Mouse (Mus musculus) hindbrain, embryonic 16.5 days (tissue): ENCODE results near the gene Pgam2. TPM values are rescaled to one million over a fixed set of nuclear protein-coding genes. Genes with fewer than 3 reads are reported as not detected.

ENCODE experiments used
- ATAC-seq: fragments of 200-750 bp; cut with Nextera tagmentation; 2 replicates; pipeline ENCODE4 v1.8.0; 2017; ENCODE audit warnings: moderate TSS enrichment, moderate library complexity
- H3K27ac ChIP-seq: fragments of 300-500 bp; sonication (generic); 2 replicates; pipeline ENCODE4 v1.5.1; 2014; ENCODE audit warnings: low read depth, mild to moderate bottlenecking, control low read depth, low read length, moderate library complexity
- H3K27me3 ChIP-seq: fragments of 300-500 bp; sonication (generic); replicated peaks from 2 replicates; pipeline ENCODE4 v1.6.1; 2014; ENCODE audit warnings: low read length; ENCODE audit not compliant: control insufficient read depth, insufficient read depth
- H3K36me3 ChIP-seq: fragments of 300-500 bp; sonication (generic); 2 replicates; pipeline ENCODE4 v1.6.1; 2014; ENCODE audit warnings: mild to moderate bottlenecking, low read length, moderate library complexity, mixed read lengths; ENCODE audit not compliant: control insufficient read depth, insufficient read depth
- H3K4me1 ChIP-seq: fragments of 300-500 bp; sonication (generic); 2 replicates; pipeline ENCODE4 v1.6.1; 2014; ENCODE audit warnings: low read depth, low read length; ENCODE audit not compliant: control insufficient read depth, insufficient read depth
- H3K4me2 ChIP-seq: fragments of 300-500 bp; sonication (generic); 2 replicates; pipeline ENCODE4 v1.6.1; 2014; ENCODE audit warnings: mild to moderate bottlenecking, low read length, control low read depth, moderate library complexity
- H3K4me3 ChIP-seq: fragments of 300-500 bp; sonication (generic); 2 replicates; pipeline ENCODE4 v1.5.1; 2014; ENCODE audit warnings: mild to moderate bottlenecking, low read length, control low read depth, moderate library complexity
- H3K9ac ChIP-seq: fragments of 300-500 bp; sonication (generic); 2 replicates; pipeline ENCODE4 v1.6.1; 2014; ENCODE audit warnings: low read depth, mild to moderate bottlenecking, control low read depth, low read length, moderate library complexity
- H3K9me3 ChIP-seq: fragments of 300-500 bp; sonication (generic); 2 replicates; pipeline ENCODE4 v1.6.1; 2014; ENCODE audit warnings: mild to moderate bottlenecking, low read length, moderate library complexity; ENCODE audit not compliant: control insufficient read depth
- WGBS: fragments of 180-500 bp; shearing (Covaris S2); extraction: QIAGEN DNeasy Blood & Tissue Kit; methylation state at CpG from one replicate; pipeline ENCODE4 v1.1.7; 2014; 5-methylcytosine and 5-hydroxymethylcytosine counted together
- polyA plus RNA-seq: library from polyadenylated mRNA; unstranded; fragments of >200 nt; fragmentation: Nextera tagmentation; extraction: Ambion mirVana; gene quantifications from 2 replicates; pipeline ENCODE4 v1.2.1, GENCODE M21; 2015

The Pgam2 gene
- polyA plus RNA-seq, 1 experiment from 2014 or later: 3.3 TPM

DNA sequence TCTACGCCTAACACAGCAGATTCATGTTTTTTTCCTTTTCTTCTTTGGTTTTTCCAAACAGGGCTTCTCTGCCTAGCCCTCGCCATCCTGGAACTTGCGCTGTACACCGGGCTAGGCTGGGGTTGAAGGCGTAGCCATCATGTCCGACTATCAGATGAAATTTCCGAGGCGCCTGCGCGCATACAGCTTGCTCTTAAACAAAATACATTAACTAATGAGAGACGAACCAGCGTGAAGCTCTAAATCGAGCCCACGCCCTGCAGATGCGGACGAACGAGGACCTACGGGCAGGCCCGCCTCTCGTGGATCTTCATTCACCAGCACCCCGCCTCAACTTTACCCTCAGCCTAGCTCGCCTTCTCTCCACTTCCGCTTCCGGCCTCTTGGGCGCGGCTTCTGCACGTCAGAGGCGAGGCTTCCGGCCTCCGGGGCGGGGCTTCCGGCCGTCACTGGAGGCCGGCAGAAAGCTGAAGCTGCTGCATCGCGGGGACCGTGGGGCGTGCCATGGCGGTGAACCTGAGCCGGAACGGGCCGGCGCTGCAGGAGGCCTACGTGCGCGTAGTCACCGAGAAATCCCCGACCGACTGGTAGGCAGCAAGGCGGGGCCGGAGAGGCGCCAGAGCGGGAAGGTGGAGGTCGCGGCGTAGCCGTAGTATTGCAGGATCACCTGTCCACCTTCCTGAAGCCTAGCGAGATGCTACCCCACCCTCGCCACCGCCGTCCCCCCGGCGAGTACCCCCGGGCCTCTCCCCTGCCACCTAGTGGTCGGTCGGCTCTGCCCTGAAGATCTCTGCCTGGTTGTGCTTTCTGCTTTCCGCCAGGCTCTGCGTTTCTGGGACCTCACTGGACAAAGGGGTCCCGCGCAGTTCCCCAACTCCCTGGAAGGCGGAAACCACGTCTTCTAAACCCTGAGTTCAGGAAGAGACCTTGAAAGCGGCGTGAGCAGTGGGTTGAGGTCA, 15.2 kb downstream of the Pgam2 start, which contains the start of gene Dbnl:
Gene Dbnl (plus strand): TSS at position 433 of the 959 bp plus-strand sequence.
- no peaks in the 10 kb centered on the region for H3K27me3 ChIP-seq
- H3K4me2 ChIP-seq: peak within 1 kb of the TSS; percentile 91
- peaks cover 8% of the 10 kb centered on the region; the same call in 1 of the 2 replicates for H3K36me3 ChIP-seq
- under 1% methylated on average over 62 of the region's 74 CpGs for WGBS
- peak within 1 kb of the TSS; percentile 88 for H3K27ac ChIP-seq
- peak within 1 kb of the TSS; percentile 69 for H3K4me3 ChIP-seq
- peak within 1 kb of the TSS; percentile 80 for H3K9ac ChIP-seq
- no peaks in the 10 kb centered on the region for H3K9me3 ChIP-seq
- peak; percentile 98 for ATAC-seq
- H3K4me1 ChIP-seq: peaks cover 20% of the 10 kb centered on the region

DNA sequence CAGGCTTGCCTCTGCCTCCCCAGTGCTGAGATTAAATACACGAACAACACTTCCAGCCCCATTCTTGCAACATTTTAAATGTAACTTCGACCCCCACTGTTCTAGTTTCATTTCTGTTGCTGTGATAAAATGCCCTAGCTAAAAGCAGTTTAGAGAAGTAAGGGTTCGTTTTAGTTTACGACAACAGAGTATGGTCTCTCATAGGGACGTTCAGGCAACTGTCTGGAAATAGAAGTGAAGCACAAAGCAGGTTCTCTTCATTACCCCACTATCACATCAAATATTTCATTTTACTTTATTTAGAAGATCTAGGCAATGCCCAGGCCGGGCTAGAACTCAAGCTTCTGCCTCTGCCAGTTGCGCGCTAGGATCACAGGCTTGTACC, 15.9 kb downstream of the Pgam2 start:
- H3K27me3 ChIP-seq: no peaks in the 10 kb centered on the region
- H3K36me3 ChIP-seq: peaks cover 6% of the 10 kb centered on the region; the same call in 1 of the 2 replicates
- peak overlapping the region; percentile 69 for H3K4me3 ChIP-seq
- H3K4me1 ChIP-seq: peaks cover 20% of the 10 kb centered on the region
- H3K9ac ChIP-seq: peak overlapping the region; percentile 80
- WGBS: 43% methylated on average over 8 of the region's 8 CpGs
- peak overlapping the region; percentile 87 for H3K4me2 ChIP-seq
- no peak for ATAC-seq
- no peaks in the 10 kb centered on the region for H3K9me3 ChIP-seq
- peak overlapping the region; percentile 88 for H3K27ac ChIP-seq

DNA sequence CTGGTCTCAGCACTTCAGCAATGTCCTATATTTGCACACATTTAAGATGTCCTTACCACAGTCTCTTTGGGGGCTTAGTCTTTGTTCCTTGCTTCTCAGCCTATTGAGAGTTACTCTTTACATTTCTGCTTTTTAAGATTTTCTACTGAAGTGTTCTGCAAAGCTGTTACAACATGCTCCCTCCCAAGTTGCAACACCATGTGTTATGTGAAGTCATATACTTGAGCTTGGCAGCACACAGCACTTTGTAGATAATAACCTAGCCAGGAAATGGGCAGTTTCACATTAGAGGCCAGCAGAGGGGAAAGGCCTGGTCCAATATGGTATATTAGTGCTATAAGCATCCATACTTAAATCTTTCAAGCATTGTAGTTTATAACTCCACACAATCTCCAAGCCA, 17.8 kb downstream of the Pgam2 start:
- no peak for ATAC-seq
- Histone ChIP-seq H3K4me1 (peaks cover 20% of the 10 kb centered on the region), H3K4me3 (no peak overlapping the region), H3K9ac (no peak overlapping the region), H3K4me2 (no peak overlapping the region), H3K36me3 (no peaks in the 10 kb centered on the region; the same call in 1 of the 2 replicates), H3K9me3 (no peaks in the 10 kb centered on the region), H3K27ac (no peak overlapping the region), H3K27me3 (no peaks in the 10 kb centered on the region)

DNA sequence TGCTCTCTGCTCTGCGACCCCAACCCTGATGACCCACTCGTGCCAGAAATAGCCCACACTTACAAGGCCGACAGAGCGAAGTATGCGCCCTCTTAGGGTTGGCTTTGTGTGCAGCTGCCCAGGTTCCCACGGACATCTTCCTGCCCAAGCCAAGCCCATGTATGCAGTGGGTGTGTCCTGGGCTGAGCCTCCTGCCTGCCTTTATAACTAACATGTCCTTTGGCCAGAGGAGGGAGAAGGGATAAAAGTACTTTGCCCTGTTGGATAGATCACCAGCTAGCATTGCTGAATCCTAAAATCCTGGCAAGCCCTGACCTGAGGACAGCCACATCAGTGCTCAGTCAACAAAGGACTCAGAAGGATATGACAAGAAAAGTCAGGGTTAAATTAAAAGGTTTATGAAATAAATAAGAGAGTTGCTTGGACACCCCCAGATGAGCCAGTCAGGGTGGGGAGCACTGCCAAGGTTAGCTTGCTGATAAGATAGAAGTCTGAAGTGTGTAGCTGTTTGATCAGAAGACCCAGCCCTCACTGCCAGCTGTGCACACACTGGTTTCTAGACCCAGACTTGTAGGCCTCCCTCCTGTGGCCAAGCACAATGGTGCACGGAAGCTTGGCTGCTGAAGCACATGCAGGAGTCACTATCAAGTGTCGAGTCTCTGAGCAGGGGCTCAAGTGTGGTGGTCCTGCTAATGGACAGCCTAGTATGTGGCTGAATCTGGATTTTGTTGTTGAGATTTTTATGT, 21.2 kb downstream of the Pgam2 start:
- H3K27me3 ChIP-seq: no peaks in the 10 kb centered on the region
- WGBS: 67% methylated on average over 8 of the region's 8 CpGs
- no peak overlapping the region for H3K27ac ChIP-seq
- H3K4me3 ChIP-seq: no peak overlapping the region
- H3K4me2 ChIP-seq: no peak overlapping the region
- H3K9me3 ChIP-seq: no peaks in the 10 kb centered on the region
- no peak for ATAC-seq
- H3K4me1 ChIP-seq: peaks cover 2% of the 10 kb centered on the region; the same call in 1 of the 2 replicates
- H3K9ac ChIP-seq: no peak overlapping the region
- H3K36me3 ChIP-seq: no peaks in the 10 kb centered on the region; the same call in 1 of the 2 replicates

DNA sequence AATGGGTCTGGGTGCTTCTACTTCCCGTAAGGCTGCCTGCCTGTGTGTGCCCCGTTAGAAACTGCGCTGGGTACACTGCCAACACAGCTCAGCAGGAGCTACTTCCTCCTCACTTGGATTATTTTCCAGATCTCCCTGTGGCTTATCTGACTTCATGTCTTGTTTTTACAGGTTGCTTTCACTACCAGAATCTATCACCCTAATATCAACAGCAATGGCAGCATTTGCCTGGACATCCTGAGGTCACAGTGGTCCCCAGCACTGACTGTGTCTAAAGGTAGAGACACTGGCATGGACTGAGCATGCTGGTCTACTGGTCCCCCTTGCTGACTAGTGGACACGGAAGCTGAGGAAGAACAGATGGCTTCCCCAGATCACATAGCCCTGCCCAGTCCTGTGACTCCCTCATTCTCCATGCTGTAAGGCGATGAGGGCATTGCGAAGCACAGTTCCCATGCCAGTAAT, 23.5 kb downstream of the Pgam2 start:
- WGBS: 93% methylated on average over 6 of the region's 6 CpGs

DNA sequence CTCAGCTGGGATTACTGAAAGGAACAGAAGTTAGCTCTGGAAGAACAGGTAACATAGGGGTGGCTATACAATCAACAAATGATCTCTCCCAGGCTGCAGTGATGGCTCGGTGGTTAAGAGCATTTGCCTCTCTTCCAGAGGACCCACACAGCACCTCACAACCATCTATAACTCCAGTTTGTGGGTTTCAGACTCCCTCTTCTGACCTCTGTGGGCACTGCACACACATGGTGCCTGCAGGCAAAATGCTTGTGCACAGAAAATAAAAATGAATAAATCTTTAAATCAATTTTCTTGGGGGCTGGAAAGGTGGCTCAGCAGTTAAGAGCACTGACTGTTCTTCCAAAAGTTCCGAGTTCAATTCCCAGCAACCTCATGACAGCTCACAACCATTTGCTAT, 25.1 kb downstream of the Pgam2 start:
- no peak overlapping the region for H3K9ac ChIP-seq
- H3K4me2 ChIP-seq: no peak overlapping the region
- H3K27me3 ChIP-seq: no peaks in the 10 kb centered on the region
- ATAC-seq: no peak
- H3K4me1 ChIP-seq: no peaks in the 10 kb centered on the region
- 77% methylated on average over 2 of the region's 2 CpGs for WGBS
- H3K9me3 ChIP-seq: no peaks in the 10 kb centered on the region
- H3K36me3 ChIP-seq: no peaks in the 10 kb centered on the region; the same call in 1 of the 2 replicates
- no peak overlapping the region for H3K4me3 ChIP-seq
- no peak overlapping the region for H3K27ac ChIP-seq

More for the DNA sequence above, 23.5 kb downstream of the Pgam2 start:
- H3K9ac ChIP-seq: no peak overlapping the region
- no peaks in the 10 kb centered on the region for H3K4me1 ChIP-seq
- H3K27me3 ChIP-seq: no peaks in the 10 kb centered on the region
- H3K36me3 ChIP-seq: no peaks in the 10 kb centered on the region; the same call in 1 of the 2 replicates
- no peak overlapping the region for H3K4me3 ChIP-seq
- H3K27ac ChIP-seq: no peak overlapping the region
- ATAC-seq: no peak
- H3K4me2 ChIP-seq: no peak overlapping the region
- no peaks in the 10 kb centered on the region for H3K9me3 ChIP-seq

DNA sequence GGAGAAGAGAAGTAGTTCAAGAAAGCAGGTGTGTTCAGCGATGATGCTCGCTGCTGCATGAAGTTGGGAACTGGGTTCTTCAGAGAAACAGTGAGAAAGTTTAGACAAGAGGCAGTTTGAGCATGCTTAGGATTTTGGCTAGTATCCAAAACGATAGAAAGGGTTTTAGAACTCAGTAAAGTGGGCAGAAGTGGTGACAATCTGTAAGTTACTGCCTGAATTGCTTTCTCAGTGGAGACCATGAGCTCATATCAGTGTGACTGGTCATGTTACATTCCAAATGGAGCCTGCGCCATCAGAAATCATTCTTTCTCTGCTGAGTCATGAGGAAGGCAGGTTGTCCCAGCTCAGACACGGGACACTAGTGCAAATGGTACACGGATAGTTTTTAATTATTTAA, 37.5 kb downstream of the Pgam2 start:
- WGBS: 88% methylated on average over 6 of the region's 6 CpGs
- Histone ChIP-seq H3K4me3 (no peak overlapping the region), H3K27ac (no peak overlapping the region), H3K9me3 (no peaks in the 10 kb centered on the region), H3K4me1 (no peaks in the 10 kb centered on the region; the same call in 1 of the 2 replicates), H3K36me3 (peaks cover 3% of the 10 kb centered on the region), H3K4me2 (no peak overlapping the region), H3K9ac (no peak overlapping the region), H3K27me3 (no peaks in the 10 kb centered on the region)
- no peak for ATAC-seq

DNA sequence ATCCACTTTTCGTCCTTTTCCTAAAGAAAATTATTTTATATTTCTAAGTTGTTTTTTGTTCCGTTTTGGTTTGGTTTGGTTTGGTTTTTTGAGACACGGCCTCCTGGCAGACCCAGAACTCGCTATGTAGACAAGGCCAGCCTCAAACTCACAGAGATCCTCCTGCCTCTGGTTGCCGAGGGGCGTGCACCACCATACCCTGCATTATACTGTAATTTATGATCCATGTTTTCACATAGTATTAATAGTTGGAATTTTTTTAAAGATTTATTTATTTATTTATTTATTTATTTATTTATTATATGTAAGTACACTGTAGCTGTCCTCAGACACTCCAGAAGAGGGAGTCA, 40.9 kb downstream of the Pgam2 start:
- H3K4me1 ChIP-seq: peaks cover 7% of the 10 kb centered on the region
- WGBS: 18% methylated on average over 6 of the region's 6 CpGs
- ATAC-seq: peak; percentile 38; the same call in 1 of the 2 replicates
- no peaks in the 10 kb centered on the region for H3K9me3 ChIP-seq
- H3K27ac ChIP-seq: peak overlapping the region; percentile 96
- no peaks in the 10 kb centered on the region for H3K27me3 ChIP-seq
- peak overlapping the region; percentile 85 for H3K9ac ChIP-seq
- H3K4me2 ChIP-seq: peak overlapping the region; percentile 83
- H3K4me3 ChIP-seq: peak overlapping the region; percentile 64
- no peaks in the 10 kb centered on the region for H3K36me3 ChIP-seq
